Mouse (Mus musculus) limb, embryonic 15.5 days (tissue): Measurements from ENCODE around the gene Zdhhc23. TPM values are rescaled to one million over a fixed set of nuclear protein-coding genes. Genes with fewer than 3 reads are reported as not detected.

Experiments used
- ATAC-seq: fragments of 200-750 bp; cut with Nextera tagmentation; 2 replicates; pipeline ENCODE4 v1.8.0; 2017; ENCODE audit warnings: low read depth, moderate TSS enrichment; ENCODE audit not compliant: insufficient number of reproducible peaks, low FRiP score, low TSS enrichment
- H3K27ac ChIP-seq: fragments of 300-500 bp; sonication (generic); 2 replicates; pipeline ENCODE4 v1.5.1; 2015; ENCODE audit warnings: moderate library complexity, mild to moderate bottlenecking, inconsistent platforms
- H3K27me3 ChIP-seq: fragments of 300-500 bp; sonication (generic); 2 replicates; pipeline ENCODE4 v1.6.1; 2015; ENCODE audit warnings: inconsistent platforms
- H3K36me3 ChIP-seq: fragments of 300-500 bp; sonication (generic); 2 replicates; pipeline ENCODE4 v1.6.1; 2015; ENCODE audit warnings: inconsistent platforms
- H3K4me1 ChIP-seq: fragments of 300-500 bp; sonication (generic); 2 replicates; pipeline ENCODE4 v1.6.1; 2015; ENCODE audit warnings: inconsistent platforms
- H3K4me2 ChIP-seq: fragments of 300-500 bp; sonication (generic); 2 replicates; pipeline ENCODE4 v1.6.1; 2015; ENCODE audit warnings: mild to moderate bottlenecking, inconsistent platforms
- H3K4me3 ChIP-seq: fragments of 300-500 bp; sonication (generic); 2 replicates; pipeline ENCODE4 v1.5.1; 2015; ENCODE audit warnings: mild to moderate bottlenecking, inconsistent platforms
- H3K9ac ChIP-seq: fragments of 300-500 bp; sonication (generic); 2 replicates; pipeline ENCODE4 v1.6.1; 2015; ENCODE audit warnings: inconsistent platforms
- H3K9me3 ChIP-seq: fragments of 300-500 bp; sonication (generic); 2 replicates; pipeline ENCODE4 v1.6.1; 2016; ENCODE audit warnings: inconsistent platforms
- WGBS: fragments of 180-500 bp; shearing (Covaris S2); methylation state at CpG from one replicate; pipeline ENCODE4 v1.1.7; 2015; 5-methylcytosine and 5-hydroxymethylcytosine counted together
- microRNA-seq: library from miRNA; unstranded; fragments of <30 nt; microRNA quantifications from one replicate; pipeline ENCODE4, GENCODE M21; 2016
- polyA plus RNA-seq: library from polyadenylated mRNA; unstranded; fragments of >200 nt; fragmentation: Nextera tagmentation; extraction: Ambion mirVana; gene quantifications from 2 replicates; pipeline ENCODE4 v1.2.1, GENCODE M21; 2015

Gene Zdhhc23
- polyA plus RNA-seq, 1 experiment from 2014 or later = 1.2 TPM

DNA sequence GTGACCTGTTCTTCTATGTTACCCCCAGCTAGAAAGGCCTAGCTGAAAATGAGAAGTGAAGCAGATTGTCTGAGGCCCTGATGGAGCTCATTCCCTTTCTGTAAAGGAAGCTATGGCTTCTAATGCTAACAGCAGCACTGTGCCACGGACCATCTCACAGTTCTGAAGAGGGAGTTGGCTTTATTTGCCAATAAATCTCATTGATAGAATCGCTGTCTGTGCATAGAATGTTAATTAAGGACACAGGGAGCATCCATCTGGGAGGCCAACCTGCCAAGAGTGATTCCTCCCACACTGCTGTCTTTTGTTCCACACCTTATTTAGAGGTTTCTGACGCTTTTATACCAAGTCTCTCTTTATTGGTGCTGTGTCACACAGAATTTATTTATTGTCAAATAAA lies 48.1 kb downstream of the Zdhhc23 start:
- no peaks in the 10 kb centered on the region for H3K9me3 ChIP-seq
- no peak for ATAC-seq
- no peak overlapping the region for H3K4me2 ChIP-seq
- H3K4me3 ChIP-seq = no peak overlapping the region
- WGBS = 61% methylated on average over 3 of the region's 3 CpGs
- no peak overlapping the region for H3K27ac ChIP-seq
- no peaks in the 10 kb centered on the region for H3K36me3 ChIP-seq
- H3K9ac ChIP-seq = no peak overlapping the region
- no peaks in the 10 kb centered on the region for H3K4me1 ChIP-seq
- no peaks in the 10 kb centered on the region for H3K27me3 ChIP-seq

DNA sequence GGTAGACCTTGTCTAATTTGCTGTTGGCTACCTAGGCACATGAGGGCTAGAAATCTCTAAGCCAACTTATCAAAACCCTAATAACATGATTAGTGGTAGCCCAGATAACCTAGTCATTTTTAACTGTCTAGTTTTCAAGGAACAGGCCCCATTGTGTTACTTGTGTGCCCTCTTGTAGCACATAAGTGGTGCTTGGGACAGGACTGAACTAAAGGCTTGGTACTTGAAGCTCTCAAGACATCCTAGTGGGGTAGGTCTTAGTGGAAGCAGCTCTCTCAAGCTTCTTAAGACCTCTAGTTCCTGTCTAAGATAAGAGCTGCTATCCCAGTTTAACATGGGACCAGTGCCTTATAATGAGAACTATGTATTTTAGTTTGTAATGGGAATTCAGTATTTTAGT lies 49.0 kb downstream of the Zdhhc23 start:
- Histone ChIP-seq H3K4me2 (no peak overlapping the region), H3K27me3 (no peaks in the 10 kb centered on the region), H3K27ac (no peak overlapping the region), H3K4me3 (no peak overlapping the region), H3K4me1 (no peaks in the 10 kb centered on the region), H3K36me3 (no peaks in the 10 kb centered on the region), H3K9ac (no peak overlapping the region), H3K9me3 (no peaks in the 10 kb centered on the region)
- no peak for ATAC-seq

DNA sequence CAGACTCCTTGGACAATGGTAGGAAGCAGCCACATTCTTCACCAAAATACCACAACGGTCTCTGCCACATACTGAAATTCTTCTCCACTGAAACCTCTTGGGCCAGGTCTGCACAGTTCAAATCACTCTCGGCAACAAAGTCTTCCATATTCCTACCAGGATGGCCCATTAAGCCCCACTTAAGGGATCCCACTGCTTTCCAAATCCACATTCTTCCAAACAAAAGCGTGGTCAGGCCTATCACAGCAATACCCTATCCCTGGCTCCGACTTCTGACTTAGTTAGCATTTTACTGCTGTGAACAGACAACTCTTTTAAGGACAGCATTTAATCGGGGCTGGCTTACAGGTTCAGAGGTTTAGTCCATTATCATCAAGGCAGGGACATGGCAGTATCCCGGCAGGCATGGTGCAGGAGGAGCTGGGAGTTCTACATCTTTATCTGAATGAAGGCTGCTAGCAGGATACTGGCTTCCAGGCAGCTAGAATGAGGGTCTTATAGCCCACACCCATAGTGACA lies 53.2 kb downstream of the Zdhhc23 start, which contains the start of gene Qtrt2:
Gene Qtrt2 (minus strand): TSS at position 469 of the 519 bp plus-strand sequence.
- Histone ChIP-seq H3K4me3 (no peak within 1 kb of the TSS), H3K9me3 (no peaks in the 10 kb centered on the region), H3K27ac (no peak within 1 kb of the TSS), H3K27me3 (no peaks in the 10 kb centered on the region), H3K4me2 (no peak within 1 kb of the TSS), H3K4me1 (no peaks in the 10 kb centered on the region), H3K9ac (no peak within 1 kb of the TSS), H3K36me3 (no peaks in the 10 kb centered on the region)
- WGBS = 64% methylated on average over 6 of the region's 6 CpGs
- no peak for ATAC-seq

DNA sequence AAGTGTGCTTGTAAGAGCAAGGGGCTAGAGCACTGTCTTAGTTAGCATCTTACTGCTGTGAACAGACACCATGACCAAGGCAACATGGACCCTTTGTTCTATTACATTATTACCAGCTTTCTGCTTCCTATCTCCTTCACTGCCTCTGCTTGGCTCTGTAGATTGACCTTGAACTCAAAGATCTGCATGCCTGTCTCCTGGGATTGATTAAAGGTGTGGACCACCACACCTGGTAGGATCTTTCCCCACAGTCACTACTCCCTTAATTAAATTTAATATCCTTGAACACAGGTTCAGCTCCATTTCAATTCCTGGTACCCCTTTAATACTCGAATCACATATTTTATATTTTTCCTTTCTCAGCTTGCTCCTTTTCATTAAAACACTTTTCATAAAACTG lies 53.7 kb downstream of the Zdhhc23 start:
- H3K27ac ChIP-seq = no peak overlapping the region
- H3K9me3 ChIP-seq = no peaks in the 10 kb centered on the region
- no peaks in the 10 kb centered on the region for H3K36me3 ChIP-seq
- no peak overlapping the region for H3K9ac ChIP-seq
- H3K27me3 ChIP-seq = no peaks in the 10 kb centered on the region
- ATAC-seq = no peak
- no peaks in the 10 kb centered on the region for H3K4me1 ChIP-seq
- H3K4me2 ChIP-seq = no peak overlapping the region
- WGBS = 65% methylated on average over 1 of the region's 1 CpGs
- H3K4me3 ChIP-seq = no peak overlapping the region

DNA sequence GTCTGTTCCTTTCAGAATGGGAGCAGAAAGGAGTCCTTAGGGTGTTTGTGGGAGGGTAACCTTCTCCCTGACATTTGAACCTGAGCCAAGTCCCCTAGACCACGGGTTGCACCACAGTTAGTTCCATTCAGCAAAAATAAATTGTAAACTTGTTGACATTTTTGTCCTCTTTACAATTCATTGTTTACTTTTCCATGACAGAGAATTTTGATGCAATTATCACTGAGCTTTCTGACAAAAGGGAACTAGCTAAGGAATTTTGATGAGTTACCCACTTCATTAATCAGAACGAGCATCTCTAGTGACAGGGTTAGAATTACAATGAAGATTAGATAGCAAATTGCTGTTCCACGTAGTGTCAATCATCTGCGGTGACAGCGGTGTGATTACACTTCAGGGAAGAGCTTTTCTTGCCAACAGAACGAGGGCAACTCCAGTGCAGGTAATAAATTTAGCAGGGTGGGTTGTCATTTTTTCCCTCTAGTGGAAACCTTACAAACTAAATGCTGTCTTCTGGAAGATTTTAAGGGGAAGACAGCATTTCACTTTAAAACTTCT lies 54.5 kb downstream of the Zdhhc23 start:
- no peak for ATAC-seq
- Histone ChIP-seq H3K36me3 (no peaks in the 10 kb centered on the region), H3K27ac (no peak overlapping the region), H3K27me3 (no peaks in the 10 kb centered on the region), H3K9ac (no peak overlapping the region), H3K4me1 (no peaks in the 10 kb centered on the region), H3K4me3 (no peak overlapping the region), H3K4me2 (no peak overlapping the region), H3K9me3 (no peaks in the 10 kb centered on the region)
- 71% methylated on average over 6 of the region's 6 CpGs for WGBS

DNA sequence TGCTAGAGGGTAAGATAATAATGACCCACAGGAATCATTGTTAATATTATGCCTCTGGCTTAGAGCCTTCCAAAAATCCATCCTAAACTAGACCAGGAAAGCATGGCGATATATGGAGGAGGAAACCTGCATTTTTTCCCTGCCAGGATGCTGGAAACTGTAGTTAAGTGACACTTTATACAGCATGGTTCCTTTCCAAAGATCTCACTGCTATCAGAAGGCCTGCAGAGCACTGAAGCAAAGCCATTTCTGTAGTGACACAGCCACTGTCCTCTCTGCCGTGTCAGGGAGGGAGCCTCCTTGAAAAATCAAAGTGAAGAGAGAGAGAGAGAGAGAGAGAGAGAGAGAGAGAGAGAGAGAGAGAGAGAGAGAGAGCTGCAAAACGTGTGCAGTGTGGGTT lies 57.0 kb downstream of the Zdhhc23 start:
- Histone ChIP-seq H3K4me3 (no peak overlapping the region), H3K36me3 (no peaks in the 10 kb centered on the region), H3K27me3 (no peaks in the 10 kb centered on the region), H3K9me3 (no peaks in the 10 kb centered on the region), H3K4me2 (no peak overlapping the region), H3K4me1 (no peaks in the 10 kb centered on the region), H3K27ac (no peak overlapping the region), H3K9ac (no peak overlapping the region)
- no peak for ATAC-seq
- WGBS = 68% methylated on average over 3 of the region's 3 CpGs

DNA sequence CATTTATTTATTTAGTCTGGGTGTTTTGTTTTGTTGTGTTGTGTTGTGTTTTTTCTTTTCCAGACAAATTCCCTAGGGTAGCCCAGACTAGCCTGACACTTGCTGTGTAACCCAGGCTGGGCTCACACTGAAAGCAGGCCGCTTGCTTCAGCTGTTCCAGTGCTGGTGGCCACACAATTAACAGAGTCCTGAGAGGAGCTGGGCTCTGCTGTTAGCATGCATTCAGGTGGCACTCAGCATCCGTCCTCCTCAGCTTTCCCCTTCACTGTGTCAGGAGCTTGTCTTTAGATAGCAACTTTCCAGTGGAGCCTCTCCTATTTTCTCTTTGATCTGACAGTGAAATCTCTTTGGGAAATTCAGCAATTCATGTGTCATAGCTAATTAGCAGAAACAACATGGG lies 57.6 kb downstream of the Zdhhc23 start:
- Histone ChIP-seq H3K36me3 (no peaks in the 10 kb centered on the region), H3K4me3 (no peak overlapping the region), H3K9ac (no peak overlapping the region), H3K27me3 (no peaks in the 10 kb centered on the region), H3K9me3 (no peaks in the 10 kb centered on the region), H3K4me2 (no peak overlapping the region), H3K27ac (no peak overlapping the region), H3K4me1 (no peaks in the 10 kb centered on the region)
- ATAC-seq = no peak
- 62% methylated on average over 2 of the region's 2 CpGs for WGBS

DNA sequence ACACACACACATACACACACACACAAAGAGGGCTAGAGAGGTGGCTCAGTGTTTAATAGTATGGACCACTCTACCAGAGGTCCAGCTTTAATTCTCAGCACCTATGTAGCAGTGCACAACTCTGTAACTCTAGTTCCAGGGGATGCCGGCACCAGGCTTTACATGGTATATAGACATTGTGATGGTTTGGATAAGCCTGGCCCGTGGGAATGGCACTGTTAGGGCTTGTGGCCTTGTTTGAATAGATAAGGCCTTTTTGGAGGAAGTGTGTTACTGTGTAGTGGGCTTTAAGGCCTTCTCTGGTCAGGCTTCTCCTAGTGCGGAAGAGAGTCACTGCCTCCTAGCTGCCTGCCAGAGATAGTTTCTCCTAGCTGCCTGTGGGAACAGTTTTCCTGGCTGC lies 60.7 kb downstream of the Zdhhc23 start:
- Histone ChIP-seq H3K9me3 (no peaks in the 10 kb centered on the region), H3K4me1 (no peaks in the 10 kb centered on the region), H3K4me3 (no peak overlapping the region), H3K4me2 (no peak overlapping the region), H3K27me3 (no peaks in the 10 kb centered on the region), H3K27ac (no peak overlapping the region), H3K9ac (no peak overlapping the region), H3K36me3 (no peaks in the 10 kb centered on the region)
- ATAC-seq = no peak
- 91% methylated on average over 3 of the region's 3 CpGs for WGBS

Small RNA genes lying within 50 kb of the gene (microRNA-seq; reads per million reads assigned to microRNA genes)
- gene Mir3470b = not detected

Other genes with a start within 250 kb of the Zdhhc23 start
- gene Drd3, start 225.8 kb downstream of the Zdhhc23 start, polyA plus RNA-seq = 0.13 TPM in 1 of 2 replicates, not detected in the other
- 9.8 and 14.2 TPM in 2 replicates for gene Ccdc191, start 90.0 kb downstream of the Zdhhc23 start, polyA plus RNA-seq
- 26.8 and 27.3 TPM in 2 replicates for gene Qtrt2, start 53.0 kb downstream of the Zdhhc23 start, polyA plus RNA-seq
- 4.6 and 6.3 TPM in 2 replicates for gene Gramd1c, start 83.6 kb upstream of the Zdhhc23 start, polyA plus RNA-seq
- 58.9 and 65.1 TPM in 2 replicates for gene Atp6v1a, start 159.9 kb upstream of the Zdhhc23 start, polyA plus RNA-seq
- gene Naa50, start 160.0 kb upstream of the Zdhhc23 start, polyA plus RNA-seq = 115 and 134 TPM in 2 replicates
- gene Usf3, start 193.5 kb upstream of the Zdhhc23 start, polyA plus RNA-seq = 3.1 and 3.3 TPM in 2 replicates